Mouse (Mus musculus): ENCODE data around the gene Tapbpl. TPM values are rescaled to one million over a fixed set of nuclear protein-coding genes. Genes with fewer than 3 reads are reported as not detected.
A peak's percentile ranks its signal among the peaks of the same experiment; 100 is the strongest.

Tapbpl gene
- polyA plus RNA-seq, 1 experiment, result 6.3 TPM

DNA sequence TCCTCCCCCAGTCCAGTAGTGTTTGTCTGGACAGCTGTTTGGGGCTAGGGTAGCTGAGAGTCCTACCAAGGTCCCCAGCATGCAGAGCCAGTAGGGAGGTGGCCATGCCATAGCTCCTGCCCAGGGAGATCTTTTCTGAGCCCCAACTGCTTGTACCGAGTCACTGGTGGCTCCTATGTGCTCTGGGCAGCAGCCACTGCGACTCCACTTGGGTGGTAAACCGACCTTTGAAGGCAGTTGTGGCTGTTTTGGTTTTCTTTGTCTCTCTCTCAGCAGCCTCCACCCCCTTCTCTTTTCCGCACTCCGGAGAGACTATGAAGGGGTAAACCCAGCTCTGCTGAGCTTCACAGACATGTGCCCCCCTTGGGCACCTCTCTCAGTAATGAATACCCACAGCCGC is 5.1 kb upstream of the Tapbpl start, which contains the start of gene Cd27:
TSS of gene Cd27 (minus strand) at position 229 of the 400 bp plus-strand sequence.
- DNase-seq, result no peak
- 25% methylated on average over 6 of the region's 6 CpGs for WGBS
- Histone ChIP-seq H3K4me3 (replicated peaks; ENCODE audit: insufficient read depth, low read depth, low read length) (no peak within 1 kb of the TSS), H3K27ac (ENCODE audit: insufficient read depth, low read length) (no peak within 1 kb of the TSS), H3K27me3 (ENCODE audit: control insufficient read depth, insufficient read depth, low read length) (no peaks in the 10 kb centered on the region), H3K4me1 (ENCODE audit: control insufficient read depth, insufficient read depth, low read length) (peaks cover 5% of the 10 kb centered on the region; the same call in 1 of the 2 replicates)
- TF ChIP-seq CTCF (IDR thresholded peaks at IDR 0.05; ENCODE audit: borderline replicate concordance, insufficient read depth, low read depth, low read length) (no peak), POLR2A (IDR thresholded peaks at IDR 0.05; ENCODE audit: borderline replicate concordance, insufficient read depth, low read length) (no peak)

DNA sequence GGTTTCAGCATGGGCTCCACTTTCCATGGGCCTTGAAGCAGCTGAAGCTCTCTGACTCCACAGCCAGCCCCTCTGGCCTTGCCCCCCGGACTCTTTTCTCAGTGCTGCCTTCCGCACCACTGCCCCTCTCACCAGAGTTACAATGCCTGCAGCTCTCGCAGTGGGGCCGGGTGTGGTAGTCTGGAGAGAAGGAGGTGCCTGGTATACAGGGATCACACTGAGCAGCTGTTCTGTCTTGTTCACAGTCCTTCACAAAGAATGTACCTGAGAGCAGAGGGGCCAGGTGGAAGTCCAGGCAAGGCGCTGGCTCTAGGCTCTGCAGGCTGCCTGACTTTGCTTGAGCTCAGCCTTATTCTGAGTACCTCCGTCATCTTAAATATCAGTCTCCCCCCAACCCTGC is 4.7 kb upstream of the Tapbpl start:
- no peak for TF ChIP-seq POLR2A (IDR thresholded peaks at IDR 0.05; ENCODE audit: borderline replicate concordance, insufficient read depth, low read length)
- TF ChIP-seq CTCF (IDR thresholded peaks at IDR 0.05; ENCODE audit: borderline replicate concordance, insufficient read depth, low read depth, low read length), result no peak
- WGBS, result 56% methylated on average over 6 of the region's 6 CpGs
- no peaks in the 10 kb centered on the region for H3K27me3 ChIP-seq (ENCODE audit: control insufficient read depth, insufficient read depth, low read length)
- peaks cover 5% of the 10 kb centered on the region; the same call in 1 of the 2 replicates for H3K4me1 ChIP-seq (ENCODE audit: control insufficient read depth, insufficient read depth, low read length)
- no peak overlapping the region for H3K27ac ChIP-seq (ENCODE audit: insufficient read depth, low read length)
- H3K4me3 ChIP-seq (replicated peaks; ENCODE audit: insufficient read depth, low read depth, low read length), result no peak overlapping the region
- DNase-seq, result no peak

GRCm38 (mm10) chr6:125234520-125234828 is 2.8 kb upstream of the Tapbpl start:
- 73% methylated on average over 5 of the region's 5 CpGs for WGBS
- Histone ChIP-seq H3K27me3 (ENCODE audit: control insufficient read depth, insufficient read depth, low read length) (no peaks in the 10 kb centered on the region), H3K4me3 (replicated peaks; ENCODE audit: insufficient read depth, low read depth, low read length) (no peak overlapping the region), H3K4me1 (ENCODE audit: control insufficient read depth, insufficient read depth, low read length) (peaks cover 9% of the 10 kb centered on the region; the same call in 1 of the 2 replicates), H3K27ac (ENCODE audit: insufficient read depth, low read length) (no peak overlapping the region)
- no peak for DNase-seq
- TF ChIP-seq CTCF (IDR thresholded peaks at IDR 0.05; ENCODE audit: borderline replicate concordance, insufficient read depth, low read depth, low read length) (no peak), POLR2A (IDR thresholded peaks at IDR 0.05; ENCODE audit: borderline replicate concordance, insufficient read depth, low read length) (no peak)

DNA sequence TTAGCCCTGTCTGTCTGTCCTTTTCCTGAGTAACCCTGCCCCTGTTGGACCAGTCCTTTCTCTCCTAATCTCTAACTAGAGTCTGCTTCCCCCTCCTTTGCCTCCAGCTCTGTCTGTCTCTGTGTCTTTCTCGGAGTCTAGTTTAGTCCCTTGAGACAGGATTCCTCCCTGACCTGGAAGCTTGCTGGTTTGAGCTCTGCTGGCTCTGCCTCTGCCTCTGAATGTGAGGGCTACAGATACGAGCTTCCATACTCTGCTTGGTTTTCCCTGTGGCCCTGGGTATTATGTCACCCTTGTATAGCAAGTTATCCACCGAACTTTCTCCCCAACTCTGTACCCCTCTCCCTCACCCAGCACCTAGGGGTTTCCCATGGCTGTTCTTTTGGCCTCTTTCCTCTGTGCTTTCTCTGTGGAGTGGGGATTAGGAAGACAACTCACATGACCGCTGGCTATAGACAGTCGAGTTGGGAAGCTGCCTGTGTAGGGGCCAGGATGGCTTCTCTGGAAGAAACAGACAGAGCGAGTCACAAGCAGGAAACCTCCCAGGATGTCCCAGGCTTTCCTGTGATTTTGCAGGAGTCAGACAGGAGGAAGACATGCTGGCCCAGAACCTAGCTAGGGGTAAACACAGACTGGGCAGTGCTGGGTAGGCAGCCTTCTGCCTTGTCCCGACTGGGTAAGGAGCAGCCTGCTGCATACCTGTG is 2.3 kb upstream of the Tapbpl start:
- no peak overlapping the region for H3K27ac ChIP-seq (ENCODE audit: insufficient read depth, low read length)
- TF ChIP-seq CTCF (IDR thresholded peaks at IDR 0.05; ENCODE audit: borderline replicate concordance, insufficient read depth, low read depth, low read length) (no peak), POLR2A (IDR thresholded peaks at IDR 0.05; ENCODE audit: borderline replicate concordance, insufficient read depth, low read length) (no peak)
- no peaks in the 10 kb centered on the region for H3K27me3 ChIP-seq (ENCODE audit: control insufficient read depth, insufficient read depth, low read length)
- peaks cover 9% of the 10 kb centered on the region; the same call in 1 of the 2 replicates for H3K4me1 ChIP-seq (ENCODE audit: control insufficient read depth, insufficient read depth, low read length)
- no peak overlapping the region for H3K4me3 ChIP-seq (replicated peaks; ENCODE audit: insufficient read depth, low read depth, low read length)
- no peak for DNase-seq
- 59% methylated on average over 7 of the region's 7 CpGs for WGBS

DNA sequence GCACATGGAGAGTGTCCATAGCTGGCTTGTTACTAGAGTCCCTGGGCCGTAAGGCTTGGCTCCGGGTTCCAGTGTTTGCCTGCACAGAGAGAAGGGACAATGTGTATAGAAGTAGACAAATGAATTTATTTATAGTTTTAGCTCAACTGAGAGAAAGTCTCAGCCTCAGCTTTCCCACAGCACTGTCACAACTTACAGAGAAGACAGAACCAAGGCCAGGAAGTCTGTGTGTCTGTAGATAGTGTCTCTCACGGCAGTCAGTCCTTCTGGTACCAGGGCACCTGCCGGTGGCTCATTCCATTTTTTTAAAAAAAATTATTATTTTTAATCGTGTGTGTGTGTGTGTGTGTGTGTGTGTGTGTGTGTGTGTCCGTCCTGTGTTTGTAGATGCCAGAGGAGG is 856 bp upstream of the Tapbpl start:
- no peak for DNase-seq
- 70% methylated on average over 6 of the region's 6 CpGs for WGBS
- Histone ChIP-seq H3K4me3 (replicated peaks; ENCODE audit: insufficient read depth, low read depth, low read length) (no peak overlapping the region), H3K27me3 (ENCODE audit: control insufficient read depth, insufficient read depth, low read length) (no peaks in the 10 kb centered on the region), H3K4me1 (ENCODE audit: control insufficient read depth, insufficient read depth, low read length) (peaks cover 9% of the 10 kb centered on the region; the same call in 1 of the 2 replicates), H3K27ac (ENCODE audit: insufficient read depth, low read length) (no peak overlapping the region)
- TF ChIP-seq CTCF (IDR thresholded peaks at IDR 0.05; ENCODE audit: borderline replicate concordance, insufficient read depth, low read depth, low read length) (no peak), POLR2A (IDR thresholded peaks at IDR 0.05; ENCODE audit: borderline replicate concordance, insufficient read depth, low read length) (no peak)

GRCm38 (mm10) chr6:125232045-125232437 is 381 bp upstream of the Tapbpl start:
- WGBS, result 34% methylated on average over 4 of the region's 4 CpGs
- Histone ChIP-seq H3K4me1 (ENCODE audit: control insufficient read depth, insufficient read depth, low read length) (peaks cover 9% of the 10 kb centered on the region; the same call in 1 of the 2 replicates), H3K27me3 (ENCODE audit: control insufficient read depth, insufficient read depth, low read length) (no peaks in the 10 kb centered on the region), H3K27ac (ENCODE audit: insufficient read depth, low read length) (peak overlapping the region; percentile 85), H3K4me3 (replicated peaks; ENCODE audit: insufficient read depth, low read depth, low read length) (peak overlapping the region; percentile 74)
- no peak for DNase-seq
- TF ChIP-seq CTCF (IDR thresholded peaks at IDR 0.05; ENCODE audit: borderline replicate concordance, insufficient read depth, low read depth, low read length), result no peak
- 0 out of 2 replicates have a peak, but pooled peaks have one; percentile 1 for TF ChIP-seq POLR2A (IDR thresholded peaks at IDR 0.05; ENCODE audit: borderline replicate concordance, insufficient read depth, low read length)

- TF ChIP-seq POLR2A (IDR thresholded peaks at IDR 0.05; ENCODE audit: borderline replicate concordance, insufficient read depth, low read length) (no peak), CTCF (IDR thresholded peaks at IDR 0.05; ENCODE audit: borderline replicate concordance, insufficient read depth, low read depth, low read length) (no peak)
- DNase-seq, result no peak
Measured at GRCm38 (mm10) chr6:125230571-125230970, 1.1 kb downstream of the Tapbpl start.

DNA sequence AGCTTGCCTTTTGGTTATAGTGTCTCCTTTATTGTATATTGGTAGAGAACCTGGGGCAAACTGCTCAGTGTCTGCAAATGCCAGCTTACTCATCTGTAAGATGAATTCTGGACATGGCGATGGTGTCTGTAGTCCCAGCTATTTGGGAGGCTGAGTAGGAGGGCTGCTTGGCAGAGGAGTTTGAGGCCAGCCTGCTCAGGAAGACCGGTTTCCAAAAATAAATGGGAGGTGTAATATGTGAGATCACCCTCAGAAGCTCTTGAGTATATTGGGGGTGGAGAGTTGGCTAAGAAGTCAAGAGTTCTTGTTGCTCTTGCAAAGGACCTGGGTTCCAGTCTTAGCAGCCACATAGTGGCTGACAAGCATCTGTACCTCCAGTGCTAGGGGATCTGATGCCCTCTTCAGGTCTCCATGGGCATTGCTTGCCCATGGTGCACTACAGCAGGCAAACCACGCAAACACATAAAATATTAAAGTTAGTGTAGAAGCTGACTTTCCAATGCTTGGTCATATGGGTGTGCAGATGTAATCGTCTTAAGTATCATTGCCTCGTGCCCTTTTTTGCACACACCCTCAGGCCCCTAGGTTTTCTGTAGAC is 6.0 kb downstream of the Tapbpl start:
- no peak for TF ChIP-seq POLR2A (IDR thresholded peaks at IDR 0.05; ENCODE audit: borderline replicate concordance, insufficient read depth, low read length)
- peak; percentile 53; the same call in 1 of the 2 replicates for TF ChIP-seq CTCF (IDR thresholded peaks at IDR 0.05; ENCODE audit: borderline replicate concordance, insufficient read depth, low read depth, low read length)
- 64% methylated on average over 5 of the region's 5 CpGs for WGBS
- no peak for DNase-seq
- Histone ChIP-seq H3K27me3 (ENCODE audit: control insufficient read depth, insufficient read depth, low read length) (no peaks in the 10 kb centered on the region), H3K4me1 (ENCODE audit: control insufficient read depth, insufficient read depth, low read length) (peaks cover 2% of the 10 kb centered on the region; the same call in 1 of the 2 replicates), H3K4me3 (replicated peaks; ENCODE audit: insufficient read depth, low read depth, low read length) (no peak overlapping the region), H3K27ac (ENCODE audit: insufficient read depth, low read length) (no peak overlapping the region)

More at GRCm38 (mm10) chr6:125230571-125230970, 1.1 kb downstream of the Tapbpl start:
- H3K4me3 ChIP-seq (replicated peaks; ENCODE audit: insufficient read depth, low read depth, low read length), result no peak overlapping the region
- no peaks in the 10 kb centered on the region for H3K27me3 ChIP-seq (ENCODE audit: control insufficient read depth, insufficient read depth, low read length)
- peak overlapping the region; percentile 32; the same call in 1 of the 2 replicates for H3K27ac ChIP-seq (ENCODE audit: insufficient read depth, low read length)
- H3K4me1 ChIP-seq (ENCODE audit: control insufficient read depth, insufficient read depth, low read length), result peaks cover 9% of the 10 kb centered on the region; the same call in 1 of the 2 replicates
- 54% methylated on average over 9 of the region's 9 CpGs for WGBS
